Mouse (Mus musculus) heart, postnatal 0 days (tissue): ENCODE data around the gene Vamp8.

ENCODE experiments used
- CTCF ChIP-seq: IDR thresholded peaks from 2 replicates; pipeline ENCODE4 v1.5.1; 2016; ENCODE audit warnings: antibody characterized with exemption, control low read depth, low read depth
- EP300 ChIP-seq: IDR thresholded peaks from 2 replicates; pipeline ENCODE4 v1.6.1; 2016; ENCODE audit warnings: antibody characterized with exemption, low read depth

GRCm38 (mm10) chr6:72388791-72389329, 1.6 kb downstream of the Vamp8 start:
- TF ChIP-seq CTCF (no peak), EP300 (no peak)
